Mouse (Mus musculus) bone marrow macrophage, adult 2 months (primary cell): ENCODE data around the gene Fam20c. TPM values are rescaled to one million over a fixed set of nuclear protein-coding genes. Genes with fewer than 3 reads are reported as not detected.

Source experiments
- H3K27ac ChIP-seq: 2 replicates; pipeline ENCODE4 v1.5.1; 2012; ENCODE audit warnings: low read depth, low read length; ENCODE audit not compliant: insufficient read depth
- H3K4me1 ChIP-seq: 2 replicates; pipeline ENCODE4 v1.6.1; 2012; ENCODE audit warnings: low read length; ENCODE audit not compliant: control insufficient read depth, insufficient read depth
- H3K4me3 ChIP-seq: 2 replicates; pipeline ENCODE4 v1.5.1; 2012; ENCODE audit warnings: mild to moderate bottlenecking, low read length, moderate library complexity; ENCODE audit not compliant: insufficient read depth
- CTCF ChIP-seq: IDR thresholded peaks from 2 replicates; pipeline ENCODE4 v1.5.1; 2012; ENCODE audit warnings: low read depth, mild to moderate bottlenecking, low read length, moderate library complexity
- POLR2A ChIP-seq: IDR thresholded peaks from 2 replicates; pipeline ENCODE4 v1.6.1; 2012; ENCODE audit warnings: mild to moderate bottlenecking, low read depth, low read length, borderline replicate concordance
- polyA plus RNA-seq: library from polyadenylated mRNA; stranded (reverse); fragments of >200 nt; gene quantifications from 2 replicates; pipeline ENCODE4 v1.2.4, GENCODE M21; 2012; ENCODE audit not compliant: missing spikeins, insufficient read depth, insufficient read length

Gene Fam20c
- polyA plus RNA-seq, 1 experiment = 36.5 TPM

DNA sequence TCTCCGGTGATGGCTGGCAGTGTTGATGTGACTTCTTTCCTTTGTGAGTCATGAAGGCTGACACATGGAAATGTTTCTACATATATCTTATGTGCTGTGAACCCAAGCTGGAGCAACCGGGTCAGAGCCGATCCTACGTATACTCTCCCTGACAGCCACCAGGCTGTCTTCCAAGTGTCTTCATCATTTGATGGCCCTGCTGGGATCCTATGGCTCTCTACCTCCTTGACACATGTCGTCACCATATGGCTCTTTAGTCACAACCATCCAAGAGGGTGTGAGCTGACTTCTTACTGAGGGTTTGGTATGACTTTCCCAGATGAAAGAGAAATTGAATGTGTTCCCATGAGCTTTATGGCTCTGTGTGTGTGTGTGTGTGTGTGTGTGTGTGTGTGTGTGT is 50.0 kb downstream of the Fam20c start:
- Histone ChIP-seq H3K4me1 (peaks cover 3% of the 10 kb centered on the region; the same call in 1 of the 2 replicates), H3K27ac (no peak overlapping the region), H3K4me3 (no peak overlapping the region)
- TF ChIP-seq POLR2A = no peak
- no peak for TF ChIP-seq CTCF

- H3K4me1 ChIP-seq = no peaks in the 10 kb centered on the region
- no peak for TF ChIP-seq CTCF
- no peak for TF ChIP-seq POLR2A
Observed at GRCm38 (mm10) chr5:138809767-138810166, 55.5 kb downstream of the Fam20c start.

DNA sequence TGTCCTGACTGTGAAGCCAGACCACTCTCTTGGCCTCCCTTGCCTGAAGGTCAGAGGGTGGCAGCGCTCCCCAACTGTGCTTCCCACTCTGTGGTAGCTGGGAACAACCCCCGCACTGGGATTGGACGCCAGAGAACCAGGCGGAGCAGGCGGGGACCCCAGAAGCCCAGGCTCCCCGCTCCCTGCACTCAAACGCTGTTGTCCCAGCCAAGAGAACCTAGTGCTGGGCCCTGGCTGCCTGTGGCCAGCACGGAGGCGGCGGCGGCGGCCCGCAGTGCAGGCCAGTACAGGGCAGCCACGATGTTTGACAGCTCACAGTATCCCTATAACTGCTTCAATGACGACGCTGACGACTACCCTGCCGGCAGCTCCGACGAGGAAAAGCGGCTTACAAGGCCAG is 65.5 kb downstream of the Fam20c start, which contains the start of gene Gm5294:
Gm5294 (plus strand) TSS at position 301 of the 400 bp plus-strand sequence.
- H3K4me1 ChIP-seq = no peaks in the 10 kb centered on the region
- TF ChIP-seq POLR2A (no peak), CTCF (no peak)
- H3K27ac ChIP-seq = no peak within 1 kb of the TSS
- peak within 1 kb of the TSS; percentile 40 for H3K4me3 ChIP-seq

More at GRCm38 (mm10) chr5:138809767-138810166, 55.5 kb downstream of the Fam20c start:
- Histone ChIP-seq H3K27ac (no peak overlapping the region), H3K4me3 (no peak overlapping the region)

- TF ChIP-seq POLR2A = no peak
- no peak for TF ChIP-seq CTCF
- H3K4me3 ChIP-seq = peak overlapping the region; percentile 40
- H3K4me1 ChIP-seq = no peaks in the 10 kb centered on the region
- no peak overlapping the region for H3K27ac ChIP-seq
Observed at GRCm38 (mm10) chr5:138820717-138821332, 66.5 kb downstream of the Fam20c start.

DNA sequence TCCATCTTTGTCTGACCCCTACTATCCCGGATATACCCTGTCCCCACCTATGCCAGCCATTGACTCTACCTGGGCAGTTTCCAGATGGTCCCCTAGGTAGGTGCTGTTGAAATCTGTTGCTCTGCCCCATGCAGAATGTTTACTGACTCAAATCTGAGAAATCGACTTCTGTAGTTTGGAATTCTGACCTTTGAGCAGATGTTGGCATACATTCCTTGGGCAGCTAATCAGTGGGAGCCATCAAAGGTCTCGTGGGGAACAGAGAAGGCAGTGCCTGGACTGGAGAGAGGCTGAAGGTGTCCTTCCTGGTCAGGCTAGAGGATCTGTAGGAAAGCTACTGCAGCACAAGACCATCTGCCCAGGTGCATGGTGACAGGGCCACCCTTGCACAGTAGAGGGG is 70.8 kb downstream of the Fam20c start:
- TF ChIP-seq CTCF (no peak), POLR2A (no peak)
- Histone ChIP-seq H3K4me1 (peaks cover 14% of the 10 kb centered on the region), H3K27ac (no peak overlapping the region), H3K4me3 (no peak overlapping the region)

- peaks cover 28% of the 10 kb centered on the region for H3K4me1 ChIP-seq
- H3K27ac ChIP-seq = no peak overlapping the region
- no peak for TF ChIP-seq CTCF
- TF ChIP-seq POLR2A = no peak
- no peak overlapping the region for H3K4me3 ChIP-seq
Observed at GRCm38 (mm10) chr5:138833406-138833805, 79.1 kb downstream of the Fam20c start.

DNA sequence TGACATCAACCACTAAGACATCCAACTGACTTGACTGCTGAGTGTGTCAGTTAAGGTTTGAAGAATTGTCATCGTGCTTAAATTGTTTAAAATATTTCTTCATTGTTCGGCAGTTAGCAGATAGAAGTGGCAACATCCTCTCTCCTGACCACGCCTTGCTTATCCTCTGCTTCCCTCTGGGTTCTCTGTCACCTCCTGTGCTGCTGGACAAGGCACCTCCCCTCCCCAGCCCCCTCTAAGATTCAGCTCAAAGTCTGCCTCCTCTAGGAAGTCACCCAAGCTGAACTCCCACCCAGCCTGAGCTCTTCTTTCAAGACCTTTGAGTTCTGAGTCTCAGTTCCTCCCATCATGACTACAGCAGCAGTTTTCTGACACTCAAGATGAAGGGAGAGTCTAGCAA is 80.6 kb downstream of the Fam20c start:
- no peak overlapping the region for H3K4me3 ChIP-seq
- TF ChIP-seq POLR2A (no peak), CTCF (no peak)
- H3K4me1 ChIP-seq = peaks cover 28% of the 10 kb centered on the region
- H3K27ac ChIP-seq = no peak overlapping the region

GRCm38 (mm10) chr5:138840981-138841380 is 86.7 kb downstream of the Fam20c start:
- Histone ChIP-seq H3K27ac (no peak overlapping the region), H3K4me3 (no peak overlapping the region), H3K4me1 (no peaks in the 10 kb centered on the region)
- TF ChIP-seq CTCF = no peak
- no peak for TF ChIP-seq POLR2A

GRCm38 (mm10) chr5:138843168-138843824 is 89.0 kb downstream of the Fam20c start:
- Histone ChIP-seq H3K4me3 (no peak overlapping the region), H3K4me1 (no peaks in the 10 kb centered on the region), H3K27ac (no peak overlapping the region)
- TF ChIP-seq POLR2A (no peak), CTCF (no peak)

- Histone ChIP-seq H3K27ac (no peak overlapping the region), H3K4me1 (no peaks in the 10 kb centered on the region), H3K4me3 (no peak overlapping the region)
- TF ChIP-seq CTCF (no peak), POLR2A (no peak)
Observed at GRCm38 (mm10) chr5:138846506-138846905, 92.2 kb downstream of the Fam20c start.

DNA sequence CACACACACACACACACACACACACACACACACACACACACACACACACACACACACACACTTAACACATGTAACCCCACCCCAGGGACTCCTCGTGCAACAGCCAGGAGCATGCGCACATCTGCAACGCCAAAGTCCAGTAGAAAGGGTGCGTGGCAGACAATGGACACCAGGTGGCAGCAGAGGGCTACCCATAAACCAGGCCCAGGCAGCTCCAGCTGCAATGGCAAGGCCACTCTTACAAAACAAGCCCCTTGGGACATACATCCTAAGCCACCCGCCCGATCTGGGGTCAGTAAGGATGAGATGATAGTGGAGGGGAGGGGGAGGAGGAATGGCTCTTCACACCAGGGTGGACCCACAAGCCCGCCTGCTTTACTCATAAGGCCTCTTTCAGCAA is 93.8 kb downstream of the Fam20c start:
- no peak for TF ChIP-seq POLR2A
- peak; percentile 55; the same call in 1 of the 2 replicates for TF ChIP-seq CTCF
- H3K4me3 ChIP-seq = no peak overlapping the region
- no peak overlapping the region for H3K27ac ChIP-seq
- H3K4me1 ChIP-seq = no peaks in the 10 kb centered on the region
